Mouse (Mus musculus): Measurements from ENCODE around the gene Gm13084.
"Not testable (repeated sequence)": the region's sequence is repeated elsewhere in the genome, so short reads cannot be mapped to it uniquely, and the experiment has no call there.

Gm13084 gene

DNA sequence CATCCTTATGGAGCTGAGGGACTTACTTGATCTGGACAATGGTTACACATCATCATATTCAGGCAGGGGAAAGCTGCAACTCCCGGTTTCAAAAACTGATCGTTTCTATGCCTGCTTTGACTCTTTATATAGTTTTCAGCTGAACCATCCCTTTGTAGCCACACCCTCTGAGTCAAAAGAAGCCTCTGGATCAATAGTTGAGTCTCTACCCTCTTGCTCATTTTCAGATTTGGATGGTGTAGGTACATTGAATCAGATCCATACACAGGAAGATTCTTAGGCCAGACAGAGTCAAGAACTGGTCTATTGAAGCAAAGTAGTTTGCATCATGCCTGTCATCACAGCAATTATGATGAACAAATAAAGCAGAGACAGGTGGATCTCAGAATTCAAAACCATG, at the start of gene Gm13084:
Gene Gm13084 (minus strand): TSS at position 101 of the 400 bp plus-strand sequence.
- no peak for DNase-seq (ENCODE audit: low spot score)

DNA sequence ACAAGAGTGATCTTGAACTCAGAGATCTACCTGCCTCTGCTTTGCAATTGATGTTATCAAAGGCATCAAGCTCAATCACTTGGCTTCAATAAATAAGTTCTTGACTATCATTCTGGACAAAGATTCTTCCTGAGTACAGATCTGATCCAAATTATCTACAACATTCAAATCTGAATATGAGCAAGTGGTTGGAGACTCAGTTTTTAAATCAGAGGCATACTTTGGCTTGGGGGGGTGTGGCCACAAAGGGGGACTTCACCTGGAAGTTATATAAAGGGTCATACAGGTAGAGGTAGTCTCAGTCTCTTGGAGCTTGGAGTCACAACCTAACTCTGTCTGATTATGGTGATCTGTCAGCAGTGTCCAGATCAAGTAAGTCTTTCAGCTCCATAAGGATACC, 30.3 kb upstream of the Gm13084 start, which contains the start of gene Gm13103:
Gene Gm13103 (plus strand): TSS at position 301 of the 400 bp plus-strand sequence.
- not testable (repeated sequence) for DNase-seq (ENCODE audit: low spot score)

DNA sequence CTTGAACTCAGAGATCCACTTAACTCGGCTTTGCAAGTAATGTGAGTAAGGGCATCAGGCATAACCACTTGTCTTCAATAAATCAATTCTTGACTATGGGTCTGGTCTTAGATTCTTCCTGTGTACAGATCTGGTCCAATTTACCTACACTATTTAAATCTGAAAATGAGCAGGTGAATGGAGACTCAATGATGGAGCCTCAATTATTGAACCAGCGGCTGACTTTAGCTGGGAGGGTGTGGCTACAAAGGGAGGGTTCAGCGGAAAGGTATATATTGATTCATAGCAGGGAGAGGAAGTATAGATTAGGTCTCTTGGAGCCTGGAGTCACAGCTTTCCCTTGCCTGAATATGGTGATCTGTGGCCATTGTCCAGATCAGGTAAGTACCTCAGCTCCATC, 26.8 kb downstream of the Gm13084 start, which contains the start of gene Gm13023:
Gene Gm13023 (plus strand): TSS at position 301 of the 400 bp plus-strand sequence.
- not testable (repeated sequence) for DNase-seq (ENCODE audit: low spot score)

Measured in c-Kit-positive CD71-positive TER-119-positive erythroid progenitor cells, embryonic 14.5 days (primary cell).